Mouse (Mus musculus) kidney, postnatal 25 days (tissue): ENCODE measurements around the gene Snapin.

Source experiments
- DNase-seq, 2 experiments: peaks; one replicate each; pipeline ENCODE4 v3.0.0; 2021; ENCODE audit warnings: mixed read lengths in 2 of 2

Gene Snapin

DNA sequence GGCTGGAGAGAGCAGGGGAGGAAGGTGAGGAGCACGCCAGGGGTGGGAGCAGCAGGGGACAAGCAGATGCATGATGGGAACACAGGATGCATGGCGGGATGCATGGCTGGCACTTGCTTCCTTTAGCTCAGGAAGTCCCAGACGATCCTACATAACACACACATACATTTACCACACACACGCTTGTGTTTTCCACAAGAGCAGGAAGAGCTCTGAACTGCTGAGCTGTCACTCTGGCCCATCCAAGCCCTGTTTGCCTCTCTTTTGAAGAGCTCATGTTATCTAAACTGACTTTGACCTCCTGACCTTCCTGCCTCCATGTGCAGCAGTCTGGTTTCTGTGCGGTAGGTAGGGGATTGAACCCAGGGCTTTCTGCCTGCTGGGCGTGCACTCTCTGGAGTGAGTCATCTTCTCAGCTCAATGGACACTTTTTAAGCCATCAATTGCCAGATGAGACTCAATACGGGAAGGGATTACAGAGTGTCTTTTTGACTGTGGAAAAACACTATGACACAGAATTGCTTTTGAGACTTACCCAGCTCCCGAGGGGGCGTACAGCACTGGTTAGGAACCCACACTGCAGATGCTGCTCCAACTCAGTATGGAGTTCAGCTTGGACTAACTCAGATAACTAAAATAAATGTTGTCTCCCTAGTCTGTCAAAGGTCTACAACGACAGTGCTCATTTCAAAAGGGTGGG, 39.3 kb downstream of the Snapin start:
- no peak for DNase-seq

GRCm38 (mm10) chr3:90450874-90451273, 40.0 kb downstream of the Snapin start:
- no peak for DNase-seq

- peak; percentile 40 to 51 for DNase-seq
Observed at GRCm38 (mm10) chr3:90448626-90449025, 42.2 kb downstream of the Snapin start.

DNA sequence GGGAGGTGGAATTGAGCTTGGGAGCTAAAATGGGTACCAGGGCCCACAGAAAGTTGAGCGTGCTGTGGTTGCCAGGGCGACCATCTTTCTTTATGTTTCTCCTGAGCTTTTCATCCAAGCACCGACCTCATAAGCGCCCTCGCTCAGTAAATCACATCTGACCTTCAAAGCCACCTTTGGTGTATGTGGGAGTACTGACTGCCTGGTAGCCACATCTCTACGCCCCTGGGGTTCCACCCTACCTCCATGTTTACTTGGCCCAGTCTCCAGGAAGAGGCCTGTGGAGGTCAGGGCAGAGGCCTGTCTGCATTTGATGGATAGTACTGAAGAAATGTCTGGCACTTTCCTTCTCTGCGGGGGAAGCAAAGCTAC, 43.7 kb downstream of the Snapin start:
- peak; percentile 40 to 74 for DNase-seq

DNA sequence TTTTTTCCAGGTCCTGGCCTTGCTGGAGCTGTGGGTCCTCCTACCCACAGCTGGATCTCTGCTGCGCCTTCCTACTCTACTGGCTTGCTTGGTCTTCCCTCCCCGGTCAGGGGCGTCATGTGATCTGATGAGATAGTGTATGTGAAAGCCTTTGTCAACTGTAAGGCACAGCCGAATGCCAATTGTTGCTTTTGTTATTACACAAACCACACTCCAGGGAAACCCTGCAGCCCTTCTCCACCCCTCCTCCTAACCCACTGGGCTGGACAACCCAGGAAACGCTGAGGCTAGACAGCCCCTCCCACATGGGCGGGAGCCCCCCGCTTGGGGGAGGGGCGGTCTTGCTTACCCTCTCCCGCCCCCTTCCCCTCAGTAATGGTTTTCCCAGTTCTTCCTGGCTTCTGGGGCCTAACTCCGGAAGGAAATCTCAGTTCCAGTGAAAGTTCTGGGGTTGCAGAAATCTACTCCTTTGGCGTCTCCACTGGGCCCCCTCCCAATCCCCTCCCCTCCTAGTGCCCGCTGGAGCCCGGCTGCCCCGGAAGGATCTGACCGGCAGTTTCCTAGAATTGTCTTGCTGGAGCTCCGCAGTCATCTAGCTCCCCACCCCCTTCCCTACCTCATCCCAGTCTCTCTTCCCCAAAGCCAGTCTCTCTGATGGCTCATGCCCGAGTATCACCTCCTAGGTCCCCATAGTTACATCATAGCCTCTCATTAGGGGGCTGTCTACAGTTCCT, 44.3 kb downstream of the Snapin start:
- peak; percentile 88 to 94 for DNase-seq

DNA sequence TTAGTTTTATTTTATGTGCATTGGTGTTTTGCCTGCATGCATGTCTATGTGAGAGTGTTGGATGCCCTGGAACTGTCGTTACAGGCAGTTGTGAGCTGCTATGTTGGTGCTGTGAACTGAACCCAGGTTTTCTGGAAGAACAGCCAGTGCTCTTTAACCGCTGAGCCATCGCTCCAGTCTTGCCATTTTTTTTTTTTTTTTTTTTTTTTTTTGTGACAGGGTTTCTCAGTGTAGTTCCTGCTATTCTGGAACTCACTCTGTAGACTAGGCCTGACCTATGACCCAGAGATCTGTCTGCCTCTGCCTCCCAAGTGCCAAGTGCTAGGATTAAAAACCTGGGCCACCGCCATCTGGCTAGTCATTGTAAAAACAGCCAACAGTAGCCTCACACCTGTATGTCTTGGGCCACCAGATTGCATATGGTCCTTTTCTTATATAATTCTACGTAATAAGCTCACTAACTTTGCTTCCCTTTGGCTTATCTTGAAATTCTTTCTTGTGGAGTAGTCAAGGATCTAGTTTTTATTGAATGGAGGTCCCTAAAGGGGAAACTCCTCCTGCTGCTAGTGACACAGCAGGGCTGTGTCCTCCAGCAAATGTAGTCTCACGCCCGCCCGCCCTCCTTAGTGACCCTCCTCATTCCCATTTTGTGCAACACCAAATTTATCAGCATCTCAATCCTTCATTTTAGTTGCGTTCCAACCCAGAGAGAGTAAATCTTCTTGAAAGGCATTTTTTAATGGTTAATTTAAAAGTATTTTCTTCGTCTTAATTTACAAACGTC, 45.2 kb downstream of the Snapin start:
- peak in 1 of 2 experiments; percentile 17 for DNase-seq

GRCm38 (mm10) chr3:90443977-90444376, 46.9 kb downstream of the Snapin start:
- DNase-seq: no peak

- no peak for DNase-seq
Observed at GRCm38 (mm10) chr3:90440756-90441155, 50.1 kb downstream of the Snapin start.
